Mouse (Mus musculus): Measurements from ENCODE around the gene Gm9821.

- TF ChIP-seq POLR2A (IDR thresholded peaks at IDR 0.05; ENCODE audit: extremely low read depth, insufficient read depth, low read length) (no peak), CTCF (IDR thresholded peaks at IDR 0.05; ENCODE audit: low read depth, low read length) (no peak)
These were observed 11.6 kb downstream of the Gm9821 start for GRCm38 (mm10) chr2:91957096-91957495.

Measured in liver, adult 2 months (tissue).